Mouse (Mus musculus): ENCODE results near the gene Hs3st6. TPM values are rescaled to one million over a fixed set of nuclear protein-coding genes. Genes with fewer than 3 reads are reported as not detected.
A peak's percentile ranks its signal among the peaks of the same experiment; 100 is the strongest.

Gene Hs3st6
- polyA plus RNA-seq, 1 experiment from 2014 or later, result 35.9 TPM

DNA sequence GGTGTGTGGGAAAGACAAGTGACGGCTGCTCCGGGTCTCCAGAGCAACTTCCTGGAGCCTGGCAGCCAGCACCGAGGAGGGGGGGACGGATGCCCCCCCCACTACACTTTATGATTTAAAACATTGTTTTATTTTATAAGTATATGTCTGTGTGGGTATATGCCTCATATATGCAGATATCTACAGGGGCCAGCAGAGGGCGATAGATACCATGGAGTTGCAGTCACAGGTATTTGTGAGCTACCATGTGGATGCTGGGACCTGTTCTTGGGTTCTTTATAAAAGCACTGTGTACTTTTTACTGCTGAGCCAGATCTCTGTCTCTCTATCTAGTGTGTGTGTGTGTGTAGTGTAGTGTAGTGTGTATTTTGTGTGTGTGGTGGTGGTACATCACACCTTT lies 20.5 kb downstream of the Hs3st6 start:
- no peaks in the 10 kb centered on the region for H3K9me3 ChIP-seq (ENCODE audit: control insufficient read depth, low read length)
- H3K4me3 ChIP-seq (ENCODE audit: low read length), result no peak overlapping the region
- 80% methylated on average over 5 of the region's 5 CpGs for WGBS
- no peak overlapping the region for H3K27ac ChIP-seq (ENCODE audit: low read depth, low read length)
- no peak overlapping the region for H3K4me2 ChIP-seq (replicated peaks; ENCODE audit: low read depth, low read length)
- peaks cover 8% of the 10 kb centered on the region; the same call in 1 of the 2 replicates for H3K4me1 ChIP-seq (ENCODE audit: control insufficient read depth, insufficient read depth, low read length)
- H3K36me3 ChIP-seq (ENCODE audit: control insufficient read depth, insufficient read depth, low read length), result no peaks in the 10 kb centered on the region
- no peaks in the 10 kb centered on the region; the same call in 1 of the 2 replicates for H3K27me3 ChIP-seq (ENCODE audit: control insufficient read depth, insufficient read depth, low read length)
- ATAC-seq (ENCODE audit: low FRiP score, low TSS enrichment), result no peak
- no peak overlapping the region; the same call in 1 of the 2 replicates for H3K9ac ChIP-seq (ENCODE audit: low read depth, low read length)

GRCm38 (mm10) chr17:24775173-24775572 lies 22.4 kb downstream of the Hs3st6 start:
- no peak for ATAC-seq (ENCODE audit: low FRiP score, low TSS enrichment)
- H3K27ac ChIP-seq (ENCODE audit: low read depth, low read length), result no peak overlapping the region
- 83% methylated on average over 8 of the region's 8 CpGs for WGBS

GRCm38 (mm10) chr17:24777073-24777472 lies 24.3 kb downstream of the Hs3st6 start:
- ATAC-seq (ENCODE audit: low FRiP score, low TSS enrichment), result no peak
- WGBS, result 52% methylated on average over 2 of the region's 2 CpGs

More at GRCm38 (mm10) chr17:24775173-24775572, 22.4 kb downstream of the Hs3st6 start:
- Histone ChIP-seq H3K9me3 (ENCODE audit: control insufficient read depth, low read length) (no peaks in the 10 kb centered on the region), H3K4me2 (replicated peaks; ENCODE audit: low read depth, low read length) (no peak overlapping the region), H3K27me3 (ENCODE audit: control insufficient read depth, insufficient read depth, low read length) (no peaks in the 10 kb centered on the region; the same call in 1 of the 2 replicates), H3K4me1 (ENCODE audit: control insufficient read depth, insufficient read depth, low read length) (no peaks in the 10 kb centered on the region), H3K4me3 (ENCODE audit: low read length) (no peak overlapping the region), H3K36me3 (ENCODE audit: control insufficient read depth, insufficient read depth, low read length) (no peaks in the 10 kb centered on the region), H3K9ac (ENCODE audit: low read depth, low read length) (no peak overlapping the region)

DNA sequence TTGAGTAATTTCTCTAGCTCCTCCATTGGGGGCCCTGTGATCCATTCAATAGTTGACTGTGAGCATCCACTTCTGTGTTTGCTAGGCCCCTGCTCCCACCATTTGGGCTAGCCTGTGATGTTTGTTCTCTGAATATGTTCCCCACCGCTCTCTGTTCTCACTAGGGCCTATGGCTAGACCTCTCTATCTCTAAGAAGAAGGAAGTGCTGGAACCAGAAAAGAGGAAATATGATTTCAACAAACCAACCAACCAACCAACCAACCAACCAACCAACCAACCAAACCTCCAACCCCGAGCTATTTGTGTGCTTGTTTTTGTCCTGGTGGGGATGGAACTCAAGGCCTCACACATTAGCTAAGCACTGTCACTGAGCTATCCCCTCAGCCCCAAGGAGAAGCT lies 28.0 kb downstream of the Hs3st6 start:
- ATAC-seq (ENCODE audit: low FRiP score, low TSS enrichment), result no peak
- WGBS, result 88% methylated on average over 2 of the region's 2 CpGs
- Histone ChIP-seq H3K27me3 (ENCODE audit: control insufficient read depth, insufficient read depth, low read length) (no peaks in the 10 kb centered on the region), H3K4me2 (replicated peaks; ENCODE audit: low read depth, low read length) (no peak overlapping the region), H3K9ac (ENCODE audit: low read depth, low read length) (no peak overlapping the region), H3K27ac (ENCODE audit: low read depth, low read length) (no peak overlapping the region), H3K4me3 (ENCODE audit: low read length) (no peak overlapping the region), H3K9me3 (ENCODE audit: control insufficient read depth, low read length) (no peaks in the 10 kb centered on the region), H3K4me1 (ENCODE audit: control insufficient read depth, insufficient read depth, low read length) (no peaks in the 10 kb centered on the region), H3K36me3 (ENCODE audit: control insufficient read depth, insufficient read depth, low read length) (no peaks in the 10 kb centered on the region)

More at GRCm38 (mm10) chr17:24777073-24777472, 24.3 kb downstream of the Hs3st6 start:
- no peak overlapping the region for H3K4me2 ChIP-seq (replicated peaks; ENCODE audit: low read depth, low read length)
- H3K4me3 ChIP-seq (ENCODE audit: low read length), result no peak overlapping the region
- no peaks in the 10 kb centered on the region for H3K9me3 ChIP-seq (ENCODE audit: control insufficient read depth, low read length)
- no peak overlapping the region for H3K27ac ChIP-seq (ENCODE audit: low read depth, low read length)
- H3K9ac ChIP-seq (ENCODE audit: low read depth, low read length), result no peak overlapping the region
- H3K36me3 ChIP-seq (ENCODE audit: control insufficient read depth, insufficient read depth, low read length), result no peaks in the 10 kb centered on the region
- no peaks in the 10 kb centered on the region; the same call in 1 of the 2 replicates for H3K27me3 ChIP-seq (ENCODE audit: control insufficient read depth, insufficient read depth, low read length)
- H3K4me1 ChIP-seq (ENCODE audit: control insufficient read depth, insufficient read depth, low read length), result no peaks in the 10 kb centered on the region

- Histone ChIP-seq H3K4me2 (replicated peaks; ENCODE audit: low read depth, low read length) (no peak overlapping the region), H3K27ac (ENCODE audit: low read depth, low read length) (no peak overlapping the region), H3K9ac (ENCODE audit: low read depth, low read length) (no peak overlapping the region), H3K27me3 (ENCODE audit: control insufficient read depth, insufficient read depth, low read length) (no peaks in the 10 kb centered on the region), H3K4me3 (ENCODE audit: low read length) (no peak overlapping the region), H3K36me3 (ENCODE audit: control insufficient read depth, insufficient read depth, low read length) (no peaks in the 10 kb centered on the region), H3K9me3 (ENCODE audit: control insufficient read depth, low read length) (no peaks in the 10 kb centered on the region), H3K4me1 (ENCODE audit: control insufficient read depth, insufficient read depth, low read length) (no peaks in the 10 kb centered on the region)
- peak; percentile 62; the same call in 1 of the 2 replicates for ATAC-seq (ENCODE audit: low FRiP score, low TSS enrichment)
- WGBS, result 30% methylated on average over 8 of the region's 8 CpGs
Observed at GRCm38 (mm10) chr17:24792190-24792589, 39.4 kb downstream of the Hs3st6 start.

GRCm38 (mm10) chr17:24794791-24795190 lies 42.0 kb downstream of the Hs3st6 start:
- Histone ChIP-seq H3K36me3 (ENCODE audit: control insufficient read depth, insufficient read depth, low read length) (no peaks in the 10 kb centered on the region), H3K4me1 (ENCODE audit: control insufficient read depth, insufficient read depth, low read length) (no peaks in the 10 kb centered on the region), H3K27me3 (ENCODE audit: control insufficient read depth, insufficient read depth, low read length) (no peaks in the 10 kb centered on the region), H3K9ac (ENCODE audit: low read depth, low read length) (no peak overlapping the region), H3K9me3 (ENCODE audit: control insufficient read depth, low read length) (no peaks in the 10 kb centered on the region), H3K4me3 (ENCODE audit: low read length) (no peak overlapping the region), H3K4me2 (replicated peaks; ENCODE audit: low read depth, low read length) (no peak overlapping the region), H3K27ac (ENCODE audit: low read depth, low read length) (no peak overlapping the region)
- WGBS, result 44% methylated on average over 12 of the region's 12 CpGs
- no peak for ATAC-seq (ENCODE audit: low FRiP score, low TSS enrichment)

DNA sequence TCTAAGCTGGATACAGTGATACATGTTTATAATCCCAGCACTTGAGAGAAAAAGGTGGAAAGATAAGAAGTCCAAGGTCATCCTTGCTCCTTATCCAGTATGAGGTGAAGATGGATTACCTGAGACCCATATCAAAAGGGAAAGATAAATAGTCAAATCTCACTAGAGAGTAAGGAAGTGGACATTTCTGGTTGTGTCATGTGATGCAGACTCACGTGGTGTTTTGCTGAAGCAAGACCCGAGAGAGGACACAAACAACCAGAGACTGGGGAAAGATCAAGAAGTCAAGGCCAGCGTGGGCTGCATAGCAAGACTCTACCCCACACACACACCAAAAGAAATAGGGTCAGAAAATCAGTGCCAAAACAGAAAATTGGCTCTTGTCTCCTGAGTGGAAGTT lies 44.2 kb downstream of the Hs3st6 start:
- no peaks in the 10 kb centered on the region for H3K4me1 ChIP-seq (ENCODE audit: control insufficient read depth, insufficient read depth, low read length)
- H3K9me3 ChIP-seq (ENCODE audit: control insufficient read depth, low read length), result no peaks in the 10 kb centered on the region
- no peak overlapping the region for H3K4me3 ChIP-seq (ENCODE audit: low read length)
- no peak overlapping the region for H3K4me2 ChIP-seq (replicated peaks; ENCODE audit: low read depth, low read length)
- H3K36me3 ChIP-seq (ENCODE audit: control insufficient read depth, insufficient read depth, low read length), result no peaks in the 10 kb centered on the region
- H3K9ac ChIP-seq (ENCODE audit: low read depth, low read length), result no peak overlapping the region
- ATAC-seq (ENCODE audit: low FRiP score, low TSS enrichment), result no peak
- 72% methylated on average over 3 of the region's 3 CpGs for WGBS
- H3K27ac ChIP-seq (ENCODE audit: low read depth, low read length), result no peak overlapping the region
- H3K27me3 ChIP-seq (ENCODE audit: control insufficient read depth, insufficient read depth, low read length), result no peaks in the 10 kb centered on the region

GRCm38 (mm10) chr17:24798229-24798628 lies 45.4 kb downstream of the Hs3st6 start:
- Histone ChIP-seq H3K4me1 (ENCODE audit: control insufficient read depth, insufficient read depth, low read length) (no peaks in the 10 kb centered on the region), H3K27me3 (ENCODE audit: control insufficient read depth, insufficient read depth, low read length) (no peaks in the 10 kb centered on the region), H3K27ac (ENCODE audit: low read depth, low read length) (no peak overlapping the region), H3K9me3 (ENCODE audit: control insufficient read depth, low read length) (no peaks in the 10 kb centered on the region), H3K9ac (ENCODE audit: low read depth, low read length) (no peak overlapping the region), H3K4me3 (ENCODE audit: low read length) (no peak overlapping the region), H3K4me2 (replicated peaks; ENCODE audit: low read depth, low read length) (no peak overlapping the region), H3K36me3 (ENCODE audit: control insufficient read depth, insufficient read depth, low read length) (no peaks in the 10 kb centered on the region)
- ATAC-seq (ENCODE audit: low FRiP score, low TSS enrichment), result no peak
- WGBS, result 50% methylated on average over 9 of the region's 9 CpGs

- H3K36me3 ChIP-seq (ENCODE audit: control insufficient read depth, insufficient read depth, low read length), result no peaks in the 10 kb centered on the region
- no peaks in the 10 kb centered on the region for H3K27me3 ChIP-seq (ENCODE audit: control insufficient read depth, insufficient read depth, low read length)
- ATAC-seq (ENCODE audit: low FRiP score, low TSS enrichment), result no peak
- no peak overlapping the region for H3K9ac ChIP-seq (ENCODE audit: low read depth, low read length)
- H3K4me2 ChIP-seq (replicated peaks; ENCODE audit: low read depth, low read length), result no peak overlapping the region
- H3K4me3 ChIP-seq (ENCODE audit: low read length), result no peak overlapping the region
- no peak overlapping the region for H3K27ac ChIP-seq (ENCODE audit: low read depth, low read length)
- no peaks in the 10 kb centered on the region for H3K4me1 ChIP-seq (ENCODE audit: control insufficient read depth, insufficient read depth, low read length)
- 90% methylated on average over 4 of the region's 4 CpGs for WGBS
- H3K9me3 ChIP-seq (ENCODE audit: control insufficient read depth, low read length), result no peaks in the 10 kb centered on the region
Observed at GRCm38 (mm10) chr17:24799476-24799875, 46.7 kb downstream of the Hs3st6 start.

All from kidney, embryonic 14.5 days (tissue).